Mouse (Mus musculus) lung, embryonic 15.5 days (tissue): ENCODE data around the gene Foxn4. TPM values are rescaled to one million over a fixed set of nuclear protein-coding genes. Genes with fewer than 3 reads are reported as not detected.

ENCODE experiments used
- ATAC-seq: fragments of 200-750 bp; cut with Nextera tagmentation; 2 replicates; pipeline ENCODE4 v1.8.0; 2017; ENCODE audit warnings: moderate number of reproducible peaks, borderline replicate concordance; ENCODE audit not compliant: low FRiP score, low TSS enrichment; ENCODE audit errors: extremely low read depth
- H3K27ac ChIP-seq: fragments of 300-500 bp; sonication (generic); 2 replicates; pipeline ENCODE4 v1.5.1; 2015; ENCODE audit warnings: moderate library complexity, mild to moderate bottlenecking, inconsistent platforms
- H3K27me3 ChIP-seq: fragments of 300-500 bp; sonication (generic); 2 replicates; pipeline ENCODE4 v1.6.1; 2015; ENCODE audit warnings: inconsistent platforms
- H3K36me3 ChIP-seq: fragments of 300-500 bp; sonication (generic); 2 replicates; pipeline ENCODE4 v1.6.1; 2015; ENCODE audit warnings: inconsistent platforms
- H3K4me1 ChIP-seq: fragments of 300-500 bp; sonication (generic); 2 replicates; pipeline ENCODE4 v1.6.1; 2015; ENCODE audit warnings: inconsistent platforms
- H3K4me2 ChIP-seq: fragments of 300-500 bp; sonication (generic); 2 replicates; pipeline ENCODE4 v1.6.1; 2015; ENCODE audit warnings: inconsistent platforms, mild to moderate bottlenecking, moderate library complexity
- H3K4me3 ChIP-seq: fragments of 300-500 bp; sonication (generic); 2 replicates; pipeline ENCODE4 v1.5.1; 2015; ENCODE audit warnings: mild to moderate bottlenecking, inconsistent platforms
- H3K9ac ChIP-seq: fragments of 300-500 bp; sonication (generic); 2 replicates; pipeline ENCODE4 v1.6.1; 2015; ENCODE audit warnings: inconsistent platforms
- H3K9me3 ChIP-seq: fragments of 300-500 bp; sonication (generic); 2 replicates; pipeline ENCODE4 v1.6.1; 2016; ENCODE audit warnings: inconsistent platforms
- WGBS: fragments of 180-500 bp; shearing (Covaris S2); methylation state at CpG from one replicate; pipeline ENCODE4 v1.1.7; 2015; 5-methylcytosine and 5-hydroxymethylcytosine counted together
- polyA plus RNA-seq: library from polyadenylated mRNA; unstranded; fragments of >200 nt; fragmentation: Nextera tagmentation; extraction: Ambion mirVana; gene quantifications from 2 replicates; pipeline ENCODE4 v1.2.1, GENCODE M21; 2015

Gene Foxn4
- polyA plus RNA-seq: 1.4 and 1.7 TPM in 2 replicates

GRCm38 (mm10) chr5:114273693-114274402, at the start of gene Foxn4:
TSS of gene Foxn4 (minus strand) at chr5:114273807.
- no peak within 1 kb of the TSS for H3K27ac ChIP-seq
- no peaks in the 10 kb centered on the region for H3K9me3 ChIP-seq
- H3K4me2 ChIP-seq: peak within 1 kb of the TSS; percentile 53
- no peak for ATAC-seq
- WGBS: 0% methylated on average over 51 of the region's 56 CpGs
- peaks cover 89% of the 10 kb centered on the region for H3K27me3 ChIP-seq
- H3K9ac ChIP-seq: no peak within 1 kb of the TSS
- peak within 1 kb of the TSS; percentile 27 for H3K4me3 ChIP-seq
- H3K36me3 ChIP-seq: no peaks in the 10 kb centered on the region
- peaks cover 26% of the 10 kb centered on the region; the same call in 1 of the 2 replicates for H3K4me1 ChIP-seq

GRCm38 (mm10) chr5:114323105-114323790, 49.6 kb upstream of the Foxn4 start:
- no peak for ATAC-seq
- H3K4me1 ChIP-seq: 0 out of 2 replicates have a peak, but pooled peaks cover 7% of the 10 kb centered on the region
- H3K9ac ChIP-seq: no peak overlapping the region
- no peak overlapping the region for H3K4me3 ChIP-seq
- no peaks in the 10 kb centered on the region for H3K9me3 ChIP-seq
- 50% methylated on average over 25 of the region's 25 CpGs for WGBS
- H3K4me2 ChIP-seq: peak overlapping the region; percentile 34; the same call in 1 of the 2 replicates
- H3K36me3 ChIP-seq: no peaks in the 10 kb centered on the region
- no peaks in the 10 kb centered on the region for H3K27me3 ChIP-seq
- no peak overlapping the region for H3K27ac ChIP-seq

- Histone ChIP-seq H3K9ac (peak overlapping the region; percentile 19; the same call in 1 of the 2 replicates), H3K27ac (no peak overlapping the region), H3K4me2 (peak overlapping the region; percentile 61), H3K4me1 (peaks cover 10% of the 10 kb centered on the region), H3K9me3 (no peaks in the 10 kb centered on the region), H3K4me3 (peak overlapping the region; percentile 29), H3K36me3 (no peaks in the 10 kb centered on the region), H3K27me3 (no peaks in the 10 kb centered on the region)
- WGBS: 10% methylated on average over 11 of the region's 11 CpGs
- ATAC-seq: no peak
These were observed 36.1 kb upstream of the Foxn4 start for GRCm38 (mm10) chr5:114309680-114310036.

- Histone ChIP-seq H3K9me3 (no peaks in the 10 kb centered on the region), H3K4me2 (peak overlapping the region; percentile 61), H3K36me3 (no peaks in the 10 kb centered on the region), H3K27me3 (no peaks in the 10 kb centered on the region), H3K4me1 (peaks cover 10% of the 10 kb centered on the region), H3K4me3 (peak overlapping the region; percentile 29), H3K27ac (no peak overlapping the region), H3K9ac (peak overlapping the region; percentile 19; the same call in 1 of the 2 replicates)
- 30% methylated on average over 18 of the region's 18 CpGs for WGBS
- peak; percentile 20; the same call in 1 of the 2 replicates for ATAC-seq
These were observed 35.4 kb upstream of the Foxn4 start for GRCm38 (mm10) chr5:114308765-114309679.

GRCm38 (mm10) chr5:114306496-114306895, 32.9 kb upstream of the Foxn4 start:
- Histone ChIP-seq H3K36me3 (no peaks in the 10 kb centered on the region), H3K4me2 (no peak overlapping the region), H3K4me1 (peaks cover 10% of the 10 kb centered on the region), H3K27me3 (no peaks in the 10 kb centered on the region), H3K9me3 (no peaks in the 10 kb centered on the region), H3K4me3 (no peak overlapping the region), H3K9ac (no peak overlapping the region), H3K27ac (no peak overlapping the region)
- 35% methylated on average over 5 of the region's 5 CpGs for WGBS
- no peak for ATAC-seq

GRCm38 (mm10) chr5:114303166-114303565, 29.6 kb upstream of the Foxn4 start:
- 69% methylated on average over 6 of the region's 6 CpGs for WGBS
- Histone ChIP-seq H3K4me3 (no peak overlapping the region), H3K9me3 (no peaks in the 10 kb centered on the region), H3K9ac (no peak overlapping the region), H3K4me1 (peaks cover 10% of the 10 kb centered on the region), H3K4me2 (no peak overlapping the region), H3K27ac (no peak overlapping the region), H3K27me3 (no peaks in the 10 kb centered on the region), H3K36me3 (no peaks in the 10 kb centered on the region)
- ATAC-seq: no peak

- Histone ChIP-seq H3K36me3 (no peaks in the 10 kb centered on the region), H3K9me3 (no peaks in the 10 kb centered on the region), H3K9ac (no peak overlapping the region), H3K4me3 (no peak overlapping the region), H3K4me1 (peaks cover 10% of the 10 kb centered on the region), H3K27me3 (no peaks in the 10 kb centered on the region), H3K27ac (no peak overlapping the region), H3K4me2 (no peak overlapping the region)
- ATAC-seq: no peak
- 84% methylated on average over 24 of the region's 24 CpGs for WGBS
These were observed 26.4 kb upstream of the Foxn4 start for GRCm38 (mm10) chr5:114299883-114300610.

GRCm38 (mm10) chr5:114299156-114299855, 25.7 kb upstream of the Foxn4 start:
- Histone ChIP-seq H3K4me3 (no peak overlapping the region), H3K4me1 (peaks cover 10% of the 10 kb centered on the region), H3K27ac (no peak overlapping the region), H3K9me3 (no peaks in the 10 kb centered on the region), H3K9ac (no peak overlapping the region), H3K36me3 (no peaks in the 10 kb centered on the region), H3K27me3 (no peaks in the 10 kb centered on the region), H3K4me2 (no peak overlapping the region)
- no peak for ATAC-seq
- WGBS: 50% methylated on average over 22 of the region's 22 CpGs

GRCm38 (mm10) chr5:114298212-114298894, 24.7 kb upstream of the Foxn4 start:
- no peaks in the 10 kb centered on the region for H3K27me3 ChIP-seq
- H3K9me3 ChIP-seq: no peaks in the 10 kb centered on the region
- H3K4me3 ChIP-seq: no peak overlapping the region
- H3K36me3 ChIP-seq: no peaks in the 10 kb centered on the region
- H3K4me2 ChIP-seq: no peak overlapping the region
- ATAC-seq: no peak
- H3K9ac ChIP-seq: no peak overlapping the region
- no peak overlapping the region for H3K27ac ChIP-seq
- H3K4me1 ChIP-seq: peaks cover 10% of the 10 kb centered on the region
- 47% methylated on average over 18 of the region's 18 CpGs for WGBS
